Mouse (Mus musculus) small intestine, adult 2 months (tissue): ENCODE data around the gene Mmp9.

Experiments
- CTCF ChIP-seq: fragments of 200-500 bp; IDR thresholded peaks from 2 replicates; pipeline ENCODE4 v1.5.1; 2012; ENCODE audit warnings: low read depth, mild to moderate bottlenecking, control low read depth, inconsistent platforms, low read length, moderate library complexity, mixed read lengths; ENCODE audit not compliant: insufficient replicate concordance, insufficient read length; ENCODE audit errors: extremely low read depth
- POLR2A ChIP-seq: fragments of 200-500 bp; IDR thresholded peaks from 2 replicates; pipeline ENCODE4 v1.6.1; 2012; ENCODE audit warnings: low read depth, mild to moderate bottlenecking, control low read depth, inconsistent platforms, low read length, moderate library complexity

DNA sequence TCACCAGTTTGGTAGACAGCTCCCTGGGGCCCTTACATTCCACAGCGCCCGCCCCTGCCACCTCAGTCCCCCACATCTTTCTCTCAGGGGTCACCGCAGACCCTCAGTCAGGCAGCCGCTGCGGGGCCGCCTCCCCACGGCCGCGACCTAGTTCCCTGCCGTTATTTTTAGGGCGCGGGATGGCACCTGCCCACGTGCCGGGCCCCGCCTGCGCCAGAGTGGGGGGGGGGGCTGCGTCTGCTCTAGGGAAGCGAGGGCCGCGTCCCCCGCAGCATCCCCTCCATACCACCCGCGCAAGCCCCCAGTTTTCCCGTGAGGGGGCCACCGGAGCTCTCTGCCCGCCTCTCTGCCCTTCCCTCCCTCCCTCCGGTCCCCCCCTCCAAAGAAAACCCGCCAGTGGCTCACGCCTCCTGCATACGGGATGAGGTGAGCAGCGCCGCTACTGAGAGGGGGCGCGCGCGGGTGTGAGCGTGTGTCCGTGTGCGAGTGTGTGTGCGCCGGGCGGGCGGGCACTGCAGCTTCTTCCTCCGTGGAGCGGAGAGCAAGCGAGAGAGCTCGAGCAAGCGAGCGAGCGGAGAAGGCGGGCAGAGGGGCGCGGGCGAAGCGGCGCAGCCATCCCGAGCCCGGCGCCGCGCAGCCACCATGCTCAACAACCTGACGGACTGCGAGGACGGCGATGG lies 27.3 kb downstream of the Mmp9 start:
- TF ChIP-seq POLR2A (no peak), CTCF (no peak)
